Mouse (Mus musculus): Measurements from ENCODE around the gene Myo18a. TPM values are rescaled to one million over a fixed set of nuclear protein-coding genes. Genes with fewer than 3 reads are reported as not detected.
A peak's percentile ranks its signal among the peaks of the same experiment; 100 is the strongest.

Myo18a gene
- total RNA-seq, 1 experiment from 2014 or later, result 133 TPM

DNA sequence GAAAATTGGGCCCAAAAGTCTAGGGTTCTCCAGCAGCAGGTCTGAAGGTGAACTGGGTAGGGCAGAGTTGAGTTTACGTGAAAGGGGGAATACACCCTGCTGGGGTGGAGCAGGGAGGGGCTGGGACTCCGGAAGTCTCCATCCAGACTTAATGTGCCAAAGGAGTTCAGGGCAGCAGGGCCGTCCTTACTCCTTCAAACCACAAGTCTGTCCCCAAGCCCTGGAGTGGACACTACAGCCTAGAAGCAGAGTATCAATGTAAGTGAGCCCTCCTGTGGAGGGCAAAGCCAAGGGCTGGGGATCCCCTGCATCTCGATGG, 2.4 kb downstream of the Myo18a start:
- ATAC-seq (replicated peaks in 1 of 2; ENCODE audit: insufficient read depth in 1 of 2, low FRiP score in 2 of 2, low TSS enrichment in 1 of 2, low read depth in 1 of 2, poor library complexity in 2 of 2, severe bottlenecking in 2 of 2), result no peak

GRCm38 (mm10) chr11:77766351-77767001, 3.4 kb downstream of the Myo18a start:
- peak; percentile 79 to 83 for ATAC-seq (replicated peaks in 1 of 2; ENCODE audit: insufficient read depth in 1 of 2, low FRiP score in 2 of 2, low TSS enrichment in 1 of 2, low read depth in 1 of 2, poor library complexity in 2 of 2, severe bottlenecking in 2 of 2)

DNA sequence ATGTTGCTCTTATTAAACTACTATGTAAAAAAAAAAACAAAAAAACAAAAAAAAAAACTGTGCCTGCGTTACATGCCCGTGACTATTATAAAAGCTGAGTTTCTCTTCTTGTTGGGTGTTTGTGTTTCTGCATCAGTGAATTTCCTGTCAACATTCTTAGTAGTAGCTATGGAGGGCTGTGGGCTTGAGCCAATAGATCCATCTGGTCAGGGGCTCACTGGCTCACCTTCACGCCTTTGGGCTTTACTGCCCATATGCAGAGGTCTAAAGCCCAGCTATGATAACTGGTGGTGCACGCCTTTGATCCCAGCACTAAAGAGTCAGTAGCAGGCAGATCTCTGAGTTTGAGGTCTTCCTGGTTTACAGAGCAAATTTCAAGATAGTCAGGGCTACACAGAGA, 6.5 kb downstream of the Myo18a start:
- no peak for ATAC-seq (replicated peaks in 1 of 2; ENCODE audit: insufficient read depth in 1 of 2, low FRiP score in 2 of 2, low TSS enrichment in 1 of 2, low read depth in 1 of 2, poor library complexity in 2 of 2, severe bottlenecking in 2 of 2)

- ATAC-seq (replicated peaks in 1 of 2; ENCODE audit: insufficient read depth in 1 of 2, low FRiP score in 2 of 2, low TSS enrichment in 1 of 2, low read depth in 1 of 2, poor library complexity in 2 of 2, severe bottlenecking in 2 of 2), result no peak
These were observed 7.3 kb downstream of the Myo18a start for GRCm38 (mm10) chr11:77770346-77770745.

GRCm38 (mm10) chr11:77771879-77772713, 9.1 kb downstream of the Myo18a start:
- peak; percentile 76 to 86 for ATAC-seq (replicated peaks in 1 of 2; ENCODE audit: insufficient read depth in 1 of 2, low FRiP score in 2 of 2, low TSS enrichment in 1 of 2, low read depth in 1 of 2, poor library complexity in 2 of 2, severe bottlenecking in 2 of 2)

GRCm38 (mm10) chr11:77775701-77776400, 12.8 kb downstream of the Myo18a start:
- no peak for ATAC-seq (replicated peaks in 1 of 2; ENCODE audit: insufficient read depth in 1 of 2, low FRiP score in 2 of 2, low TSS enrichment in 1 of 2, low read depth in 1 of 2, poor library complexity in 2 of 2, severe bottlenecking in 2 of 2)

DNA sequence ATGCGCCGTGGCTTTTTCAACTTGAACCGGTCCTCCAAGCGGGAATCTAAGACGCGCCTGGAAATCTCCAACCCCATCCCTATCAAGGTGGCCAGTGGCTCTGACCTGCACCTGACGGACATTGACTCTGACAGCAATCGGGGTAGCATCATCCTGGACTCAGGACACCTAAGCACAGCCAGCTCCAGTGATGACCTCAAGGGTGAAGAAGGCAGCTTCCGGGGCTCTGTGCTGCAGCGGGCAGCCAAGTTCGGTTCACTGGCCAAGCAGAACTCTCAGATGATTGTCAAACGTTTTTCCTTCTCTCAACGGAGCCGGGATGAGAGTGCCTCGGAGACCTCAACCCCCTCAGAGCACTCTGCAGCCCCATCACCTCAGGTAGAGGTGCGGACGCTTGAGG, 14.4 kb downstream of the Myo18a start:
- no peak for ATAC-seq (replicated peaks in 1 of 2; ENCODE audit: insufficient read depth in 1 of 2, low FRiP score in 2 of 2, low TSS enrichment in 1 of 2, low read depth in 1 of 2, poor library complexity in 2 of 2, severe bottlenecking in 2 of 2)

DNA sequence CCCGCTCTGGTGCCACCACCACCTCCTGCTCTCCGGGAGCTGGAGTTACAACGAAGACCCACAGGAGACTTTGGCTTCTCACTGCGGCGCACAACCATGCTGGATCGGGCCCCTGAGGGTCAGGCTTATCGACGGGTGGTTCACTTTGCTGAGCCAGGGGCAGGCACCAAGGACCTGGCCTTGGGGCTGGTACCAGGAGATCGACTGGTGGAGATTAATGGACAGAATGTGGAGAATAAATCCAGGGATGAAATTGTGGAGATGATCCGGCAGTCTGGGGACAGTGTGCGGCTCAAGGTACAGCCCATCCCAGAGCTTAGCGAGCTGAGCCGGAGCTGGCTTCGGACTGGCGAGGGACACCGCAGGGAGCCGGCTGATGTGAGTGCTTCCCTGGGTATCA, 14.9 kb downstream of the Myo18a start:
- no peak for ATAC-seq (replicated peaks in 1 of 2; ENCODE audit: insufficient read depth in 1 of 2, low FRiP score in 2 of 2, low TSS enrichment in 1 of 2, low read depth in 1 of 2, poor library complexity in 2 of 2, severe bottlenecking in 2 of 2)

- no peak for ATAC-seq (replicated peaks in 1 of 2; ENCODE audit: insufficient read depth in 1 of 2, low FRiP score in 2 of 2, low TSS enrichment in 1 of 2, low read depth in 1 of 2, poor library complexity in 2 of 2, severe bottlenecking in 2 of 2)
These were observed 16.2 kb downstream of the Myo18a start for GRCm38 (mm10) chr11:77779240-77779639.

- ATAC-seq (replicated peaks in 1 of 2; ENCODE audit: insufficient read depth in 1 of 2, low FRiP score in 2 of 2, low TSS enrichment in 1 of 2, low read depth in 1 of 2, poor library complexity in 2 of 2, severe bottlenecking in 2 of 2), result no peak
These were observed 18.0 kb downstream of the Myo18a start for GRCm38 (mm10) chr11:77781088-77781487.

DNA sequence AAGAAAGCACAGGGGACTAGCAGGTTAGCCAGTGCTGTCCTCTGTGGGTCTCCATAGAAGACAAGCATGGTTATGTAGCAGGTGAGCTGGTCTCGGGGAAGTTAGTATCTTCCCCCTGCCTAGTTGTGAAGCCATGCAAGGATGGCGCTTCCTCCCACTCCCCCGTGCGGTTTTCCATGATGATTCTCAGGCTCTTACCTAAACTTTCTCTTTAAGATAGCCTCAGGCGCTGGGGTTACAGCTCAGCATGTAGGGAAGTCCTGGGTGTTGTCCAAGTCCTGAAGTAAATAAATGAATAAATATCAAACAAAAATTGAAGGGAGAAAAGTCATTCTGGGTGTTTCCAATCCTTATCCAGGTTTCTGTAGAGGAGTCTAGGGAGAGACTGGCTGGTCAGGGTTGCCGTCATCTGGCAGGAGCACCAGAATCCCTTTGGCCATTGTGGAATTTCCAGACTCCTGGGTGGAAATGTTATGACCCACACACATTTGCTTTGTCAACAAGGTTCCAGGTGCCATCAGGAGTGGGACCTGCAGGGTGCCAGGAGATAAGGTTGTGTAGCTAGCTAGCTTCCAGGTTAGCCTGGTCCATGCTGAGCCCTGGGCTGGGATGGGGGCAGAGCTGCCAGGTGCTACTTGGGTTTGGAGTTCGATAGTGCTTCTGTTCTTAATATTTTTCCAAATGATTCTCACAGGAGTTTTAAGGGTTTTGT, 19.2 kb downstream of the Myo18a start:
- ATAC-seq (replicated peaks in 1 of 2; ENCODE audit: insufficient read depth in 1 of 2, low FRiP score in 2 of 2, low TSS enrichment in 1 of 2, low read depth in 1 of 2, poor library complexity in 2 of 2, severe bottlenecking in 2 of 2), result no peak

- 0 out of 4 replicates have a peak, but pooled peaks of 1 of the 2 experiments have one; percentile 0 for ATAC-seq (replicated peaks in 1 of 2; ENCODE audit: insufficient read depth in 1 of 2, low FRiP score in 2 of 2, low TSS enrichment in 1 of 2, low read depth in 1 of 2, poor library complexity in 2 of 2, severe bottlenecking in 2 of 2)
These were observed 20.2 kb downstream of the Myo18a start for GRCm38 (mm10) chr11:77783211-77783746.

GRCm38 (mm10) chr11:77783747-77784646, 21.0 kb downstream of the Myo18a start:
- peak; percentile 53 to 55 for ATAC-seq (replicated peaks in 1 of 2; ENCODE audit: insufficient read depth in 1 of 2, low FRiP score in 2 of 2, low TSS enrichment in 1 of 2, low read depth in 1 of 2, poor library complexity in 2 of 2, severe bottlenecking in 2 of 2)

DNA sequence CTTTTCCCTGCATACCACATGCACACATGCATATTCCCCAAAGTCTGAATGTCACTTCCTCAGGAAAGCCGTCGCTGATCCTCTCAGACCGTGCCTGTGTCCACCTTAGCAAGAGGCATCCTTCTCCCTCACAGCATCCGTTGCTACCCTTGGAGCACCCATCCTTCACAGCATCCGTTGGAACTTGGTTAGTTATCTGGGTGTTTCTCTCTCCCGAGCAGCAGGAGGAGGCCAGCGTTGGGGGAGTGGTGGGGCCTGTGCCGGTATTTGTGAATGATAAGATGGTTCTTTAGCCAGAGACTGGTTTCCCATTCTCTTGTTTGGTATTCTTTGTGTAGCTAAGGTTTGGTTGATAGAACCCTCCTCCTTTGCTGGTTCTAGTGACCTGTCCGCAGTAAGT, 21.8 kb downstream of the Myo18a start:
- no peak for ATAC-seq (replicated peaks in 1 of 2; ENCODE audit: insufficient read depth in 1 of 2, low FRiP score in 2 of 2, low TSS enrichment in 1 of 2, low read depth in 1 of 2, poor library complexity in 2 of 2, severe bottlenecking in 2 of 2)

GRCm38 (mm10) chr11:77785396-77785767, 22.3 kb downstream of the Myo18a start:
- ATAC-seq (replicated peaks in 1 of 2; ENCODE audit: insufficient read depth in 1 of 2, low FRiP score in 2 of 2, low TSS enrichment in 1 of 2, low read depth in 1 of 2, poor library complexity in 2 of 2, severe bottlenecking in 2 of 2), result no peak

DNA sequence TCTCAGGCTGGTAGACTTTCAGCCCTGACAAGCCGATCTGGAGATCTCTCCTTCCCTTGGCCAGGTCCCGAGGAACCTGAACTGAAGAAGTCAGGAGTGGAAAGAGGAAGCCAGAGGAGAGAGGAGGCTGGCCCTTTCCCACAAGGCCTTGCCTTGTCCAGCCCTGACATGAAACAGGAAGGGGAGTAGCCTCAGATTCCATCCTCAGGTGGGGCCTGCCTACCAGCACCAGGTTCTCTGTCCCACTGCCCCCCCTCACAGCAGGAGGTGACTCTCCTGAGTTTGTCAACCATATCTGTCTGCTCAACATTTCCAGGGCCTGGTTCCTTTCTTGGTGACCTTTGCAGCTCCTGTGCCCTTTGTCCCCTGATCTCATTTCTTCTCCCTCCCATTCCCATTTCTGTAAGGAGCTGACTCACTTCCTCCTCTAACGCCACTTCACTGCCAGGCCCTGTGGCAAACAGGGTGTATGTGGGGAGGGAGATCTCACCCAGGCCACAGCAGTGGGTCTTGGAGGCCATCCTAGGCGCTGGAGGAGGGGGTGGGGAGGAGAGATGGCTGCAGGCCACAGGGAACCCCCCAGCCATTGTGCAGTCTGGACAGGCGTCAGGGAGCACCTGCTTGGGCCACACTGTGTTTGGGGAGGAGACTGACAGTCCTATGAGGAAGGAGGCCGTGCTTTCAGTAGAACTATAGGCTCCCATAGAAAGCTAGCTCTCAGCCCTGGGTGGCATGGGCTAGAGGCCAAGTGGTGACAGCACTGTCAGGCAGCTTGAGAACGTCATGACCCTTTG, 22.9 kb downstream of the Myo18a start:
- peak; percentile 30 to 37 for ATAC-seq (replicated peaks in 1 of 2; ENCODE audit: insufficient read depth in 1 of 2, low FRiP score in 2 of 2, low TSS enrichment in 1 of 2, low read depth in 1 of 2, poor library complexity in 2 of 2, severe bottlenecking in 2 of 2)

Measured in hematopoietic stem cell, adult 5-6 weeks (primary cell).